Mouse (Mus musculus) layer of hippocampus, adult 9-11 months (tissue): ENCODE data around the gene Calm2.

Source experiments
- DNase-seq: peaks from one replicate; pipeline ENCODE4 v3.0.0; 2022

Gene Calm2

GRCm38 (mm10) chr17:87387068-87387467 lies 59.7 kb downstream of the Calm2 start:
- peak; percentile 74 for DNase-seq

- DNase-seq, result no peak
Measured at GRCm38 (mm10) chr17:87385835-87386234, 60.9 kb downstream of the Calm2 start.
